8 mouse cellular contexts compared by ENCODE assay signal in genomic region chr8:46941295-46941694, GRCm38 (mm10). TPM values are rescaled to one million over a fixed set of nuclear protein-coding genes. Genes with fewer than 3 reads are reported as not detected.
A peak's percentile ranks its signal among the peaks of the same experiment; 100 is the strongest.
DNase-seq lines count a peak whose midpoint lies in the region; ATAC-seq and TF ChIP-seq lines count a peak whose summit lies in the region.

No protein-coding gene starts in this region.

- no peaks in the 10 kb centered on the region for H3K4me1 ChIP-seq in midbrain, postnatal 0 days (ENCODE audit: insufficient read depth, low read length)
- no peaks in the 10 kb centered on the region for H3K4me1 ChIP-seq in midbrain, embryonic 16.5 days (ENCODE audit: control insufficient read depth, insufficient read depth, low read length)
- peaks cover 0 to 2% of the 10 kb centered on the region in 2 experiments; a peak in 2 of 4 replicates for H3K4me1 ChIP-seq in heart, embryonic 14.5 days (ENCODE audit: control insufficient read depth in 2 of 2, insufficient read depth in 2 of 2, low read length in 2 of 2)
- H3K4me1 ChIP-seq in spleen, adult 2 months (ENCODE audit: control insufficient read depth, insufficient read depth, insufficient read length) = peaks cover 25% of the 10 kb centered on the region; the same call in 1 of the 2 replicates
- H3K4me1 ChIP-seq in forebrain, embryonic 15.5 days = no peaks in the 10 kb centered on the region

- 69% methylated on average over 11 of the region's 11 CpGs for WGBS in midbrain, postnatal 0 days
- WGBS in midbrain, embryonic 16.5 days = 70% methylated on average over 11 of the region's 11 CpGs
- 52% methylated on average over 11 of the region's 11 CpGs for whole genome bisulfite sequencing in heart, embryonic 14.5 days
- 6% methylated on average over 11 of the region's 11 CpGs for WGBS in spleen, adult 2 months
- WGBS in forebrain, embryonic 15.5 days = 80% methylated on average over 11 of the region's 11 CpGs

- no peaks in the 10 kb centered on the region for H3K36me3 ChIP-seq in midbrain, postnatal 0 days (ENCODE audit: insufficient read depth, low read length)
- no peaks in the 10 kb centered on the region for H3K36me3 ChIP-seq in midbrain, embryonic 16.5 days (ENCODE audit: control insufficient read depth, insufficient read depth, low read length)
- no peaks in the 10 kb centered on the region for H3K36me3 ChIP-seq in heart, embryonic 14.5 days (ENCODE audit: control insufficient read depth, insufficient read depth, low read length)
- H3K36me3 ChIP-seq in spleen, adult 2 months (ENCODE audit: control insufficient read depth, insufficient read depth, low read length) = no peaks in the 10 kb centered on the region
- H3K36me3 ChIP-seq in forebrain, embryonic 15.5 days = no peaks in the 10 kb centered on the region

- ATAC-seq in midbrain, postnatal 0 days (ENCODE audit: low FRiP score) = no peak
- no peak for ATAC-seq in midbrain, embryonic 16.5 days
- ATAC-seq in heart, embryonic 14.5 days (ENCODE audit: insufficient number of reproducible peaks, insufficient read depth, low FRiP score, low read depth) = 0 out of 2 replicates have a peak, but pooled peaks have one; percentile 56
- ATAC-seq in forebrain, embryonic 15.5 days (replicated peaks) = no peak

- TF ChIP-seq POLR2A in spleen, adult 2 months (IDR thresholded peaks at IDR 0.05; ENCODE audit: low read depth, low read length) = no peak

- no peak overlapping the region for H3K4me3 ChIP-seq in midbrain, postnatal 0 days (ENCODE audit: low read depth, low read length)
- H3K4me3 ChIP-seq in midbrain, embryonic 16.5 days (ENCODE audit: low read depth, low read length) = no peak overlapping the region
- no peak overlapping the region for H3K4me3 ChIP-seq in heart, embryonic 14.5 days (ENCODE audit: control insufficient read depth in 1 of 2, insufficient read depth in 1 of 2, low read depth in 1 of 2, low read length in 2 of 2)
- no peak overlapping the region; the same call in 1 of the 2 replicates for H3K4me3 ChIP-seq in spleen, adult 2 months (ENCODE audit: extremely low read depth, insufficient read depth, insufficient read length)
- H3K4me3 ChIP-seq in forebrain, embryonic 15.5 days = no peak overlapping the region

- DNase-seq in midbrain, postnatal 0 days (ENCODE audit: low spot score) = peak; percentile 21
- peak; percentile 61 for DNase-seq in adrenal gland, postnatal 14 days
- peak; percentile 56 to 72 for DNase-seq in kidney, postnatal 4 days
- peak; percentile 69 to 95 for DNase-seq in spleen, adult 2 months (ENCODE audit: low read depth in 1 of 2, low spot score in 2 of 2)
- no peak for DNase-seq in layer of hippocampus, adult 18-20 months (ENCODE audit: low spot score in 2 of 2)

- no peak overlapping the region for H3K4me2 ChIP-seq in midbrain, postnatal 0 days (ENCODE audit: low read depth, low read length, poor library complexity, severe bottlenecking)
- no peak overlapping the region for H3K4me2 ChIP-seq in midbrain, embryonic 16.5 days (ENCODE audit: low read length)
- peak overlapping the region; percentile 23; the same call in 1 of the 2 replicates for H3K4me2 ChIP-seq in heart, embryonic 14.5 days (ENCODE audit: low read length)
- no peak overlapping the region for H3K4me2 ChIP-seq in forebrain, embryonic 15.5 days (replicated peaks)

- H3K9ac ChIP-seq in midbrain, postnatal 0 days (replicated peaks; ENCODE audit: low read length, poor library complexity, severe bottlenecking) = no peak overlapping the region
- H3K9ac ChIP-seq in midbrain, embryonic 16.5 days (ENCODE audit: low read depth, low read length) = no peak overlapping the region
- no peak overlapping the region for H3K9ac ChIP-seq in heart, embryonic 14.5 days (ENCODE audit: low read length)
- no peak overlapping the region for H3K9ac ChIP-seq in forebrain, embryonic 15.5 days (replicated peaks)

- H3K27ac ChIP-seq in midbrain, postnatal 0 days (ENCODE audit: low read depth, low read length) = no peak overlapping the region
- no peak overlapping the region for H3K27ac ChIP-seq in midbrain, embryonic 16.5 days (ENCODE audit: low read length)
- peak overlapping the region; percentile 41 to 52 for H3K27ac ChIP-seq in heart, embryonic 14.5 days (replicated peaks in 1 of 2; ENCODE audit: control insufficient read depth in 1 of 2, insufficient read depth in 1 of 2, low read depth in 2 of 2, low read length in 2 of 2)
- peak overlapping the region; percentile 91 for H3K27ac ChIP-seq in spleen, adult 2 months (ENCODE audit: insufficient read depth, low read length)
- no peak overlapping the region for H3K27ac ChIP-seq in forebrain, embryonic 15.5 days (replicated peaks)

- no peak for TF ChIP-seq CTCF in midbrain, postnatal 0 days (IDR thresholded peaks at IDR 0.05)
- no peak for TF ChIP-seq CTCF in spleen, adult 2 months (IDR thresholded peaks at IDR 0.05; ENCODE audit: extremely low read depth, insufficient read depth, insufficient read length, insufficient replicate concordance)

- no peaks in the 10 kb centered on the region for H3K27me3 ChIP-seq in midbrain, postnatal 0 days (ENCODE audit: insufficient read depth, low read length)
- H3K27me3 ChIP-seq in midbrain, embryonic 16.5 days (ENCODE audit: control insufficient read depth, insufficient read depth, low read depth, low read length) = no peaks in the 10 kb centered on the region
- no peaks in the 10 kb centered on the region for H3K27me3 ChIP-seq in heart, embryonic 14.5 days (ENCODE audit: control insufficient read depth, insufficient read depth, low read length)
- no peaks in the 10 kb centered on the region for H3K27me3 ChIP-seq in spleen, adult 2 months (ENCODE audit: control insufficient read depth, insufficient read depth, low read length)
- H3K27me3 ChIP-seq in forebrain, embryonic 15.5 days = no peaks in the 10 kb centered on the region

- H3K9me3 ChIP-seq in midbrain, postnatal 0 days (ENCODE audit: low read length) = no peaks in the 10 kb centered on the region
- no peaks in the 10 kb centered on the region for H3K9me3 ChIP-seq in midbrain, embryonic 16.5 days (replicated peaks; ENCODE audit: control insufficient read depth, low read length, poor library complexity, severe bottlenecking)
- H3K9me3 ChIP-seq in heart, embryonic 14.5 days (ENCODE audit: control insufficient read depth, low read length) = peaks cover 5% of the 10 kb centered on the region
- no peaks in the 10 kb centered on the region for H3K9me3 ChIP-seq in forebrain, embryonic 15.5 days

RNA-seq across cellular contexts. Expression of gene Enpp6, which starts 45.4 kb away (rescaled TPM):
- 1.9 and 2.1 TPM in 2 replicates for total RNA-seq in midbrain, postnatal 0 days (2014; rRNA removed)
- 0.48 and 0.80 TPM in 2 replicates for polyA plus RNA-seq in midbrain, postnatal 0 days (2015; fragmentation: Nextera tagmentation; extraction: Ambion mirVana)
- 0.06 and 0.31 TPM in 2 replicates for polyA plus RNA-seq in midbrain, embryonic 16.5 days (2015; fragmentation: Nextera tagmentation; extraction: Ambion mirVana)
- total RNA-seq in adrenal gland, postnatal 14 days (2021) = 1.6 and 1.7 TPM in 2 replicates
- polyA plus RNA-seq in heart, embryonic 14.5 days (2014; fragmentation: Nextera tagmentation; extraction: Ambion mirVana) = 4.4 and 6.1 TPM in 2 replicates
- 1.8 and 5.4 TPM in 2 replicates for polyA plus RNA-seq in spleen, adult 2 months (2012; rRNA removed)
- polyA plus RNA-seq in forebrain, embryonic 15.5 days (2015; fragmentation: Nextera tagmentation; extraction: Ambion mirVana) = 0.14 and 0.31 TPM in 2 replicates
- total RNA-seq in layer of hippocampus, adult 18-20 months (2021) = 1 to 10 TPM; 5.0 to 6.4 TPM

Comparison
In these comparisons a context has a peak if more than half of its experiments do, and no peak if none do; other contexts are left out.
1. DNase-seq: peak in midbrain, postnatal 0 days (single experiment), adrenal gland, postnatal 14 days (single experiment), kidney, postnatal 4 days (2 of 2) and spleen, adult 2 months (2 of 2); none in layer of hippocampus, adult 18-20 months (0 of 2).
2. H3K27ac ChIP-seq: peak in heart, embryonic 14.5 days (2 of 2) and spleen, adult 2 months (single experiment); none in midbrain, postnatal 0 days (single experiment), midbrain, embryonic 16.5 days (single experiment) and forebrain, embryonic 15.5 days (single experiment).